Mouse (Mus musculus): Measurements from ENCODE around the gene Endov.

Endov gene

GRCm38 (mm10) chr11:119490861-119491689 is at the start of gene Endov:
Gene Endov, plus strand, starts transcription at chr11:119491347.
- peak; percentile 97 for DNase-seq

GRCm38 (mm10) chr11:119442199-119442598 is 48.9 kb upstream of the Endov start:
- DNase-seq = no peak

GRCm38 (mm10) chr11:119443442-119443841 is 47.7 kb upstream of the Endov start:
- DNase-seq = no peak

GRCm38 (mm10) chr11:119456097-119456496 is 35.0 kb upstream of the Endov start:
- no peak for DNase-seq

GRCm38 (mm10) chr11:119477876-119478275 is 13.3 kb upstream of the Endov start:
- DNase-seq = no peak

GRCm38 (mm10) chr11:119491690-119492087 is 542 bp downstream of the Endov start:
- DNase-seq = no peak

GRCm38 (mm10) chr11:119492830-119493229 is 1.7 kb downstream of the Endov start:
- no peak for DNase-seq

GRCm38 (mm10) chr11:119493516-119493915 is 2.4 kb downstream of the Endov start:
- no peak for DNase-seq

GRCm38 (mm10) chr11:119496147-119496546 is 5.0 kb downstream of the Endov start:
- DNase-seq = no peak

- DNase-seq = no peak
These were observed 6.3 kb downstream of the Endov start for GRCm38 (mm10) chr11:119497451-119497850.

GRCm38 (mm10) chr11:119499297-119499696 is 8.2 kb downstream of the Endov start:
- no peak for DNase-seq

GRCm38 (mm10) chr11:119500011-119500410 is 8.9 kb downstream of the Endov start:
- no peak for DNase-seq

GRCm38 (mm10) chr11:119503675-119504074 is 12.5 kb downstream of the Endov start:
- peak; percentile 63 for DNase-seq

GRCm38 (mm10) chr11:119506386-119506785 is 15.2 kb downstream of the Endov start:
- DNase-seq = no peak

- no peak for DNase-seq
These were observed 16.6 kb downstream of the Endov start for GRCm38 (mm10) chr11:119507772-119508171.

GRCm38 (mm10) chr11:119509165-119509776 is 18.1 kb downstream of the Endov start:
- DNase-seq = no peak

- no peak for DNase-seq
These were observed 22.0 kb downstream of the Endov start for GRCm38 (mm10) chr11:119513038-119513659.

- DNase-seq = no peak
These were observed 23.1 kb downstream of the Endov start for GRCm38 (mm10) chr11:119514108-119514860.

GRCm38 (mm10) chr11:119514967-119515636 is 24.0 kb downstream of the Endov start:
- no peak for DNase-seq

- no peak for DNase-seq
These were observed 24.9 kb downstream of the Endov start for GRCm38 (mm10) chr11:119515823-119516676.

- DNase-seq = no peak
These were observed 25.7 kb downstream of the Endov start for GRCm38 (mm10) chr11:119516677-119517361.
